Mouse (Mus musculus): ENCODE results near the gene Mthfd1l.
"Not testable (repeated sequence)": the region's sequence is repeated elsewhere in the genome, so short reads cannot be mapped to it uniquely, and the experiment has no call there.

Gene Mthfd1l

DNA sequence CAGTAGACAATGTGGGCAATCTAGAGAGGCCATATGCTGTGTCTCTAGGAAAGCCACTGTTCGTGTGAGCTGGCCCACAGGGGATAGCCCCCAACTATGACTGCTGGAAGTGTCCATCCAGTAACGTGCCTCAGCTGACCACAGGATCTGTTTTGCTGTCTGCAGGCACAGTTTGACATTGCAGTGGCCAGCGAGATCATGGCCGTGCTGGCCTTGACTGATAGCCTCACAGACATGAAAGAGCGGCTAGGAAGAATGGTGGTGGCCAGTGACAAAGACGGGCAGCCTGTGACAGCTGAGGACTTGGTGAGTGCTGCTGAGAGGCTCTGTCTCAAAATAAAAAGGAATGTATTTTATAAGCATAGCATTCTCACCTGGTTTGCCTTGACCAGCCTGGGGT lies 74.7 kb downstream of the Mthfd1l start:
- no peak for DNase-seq

DNA sequence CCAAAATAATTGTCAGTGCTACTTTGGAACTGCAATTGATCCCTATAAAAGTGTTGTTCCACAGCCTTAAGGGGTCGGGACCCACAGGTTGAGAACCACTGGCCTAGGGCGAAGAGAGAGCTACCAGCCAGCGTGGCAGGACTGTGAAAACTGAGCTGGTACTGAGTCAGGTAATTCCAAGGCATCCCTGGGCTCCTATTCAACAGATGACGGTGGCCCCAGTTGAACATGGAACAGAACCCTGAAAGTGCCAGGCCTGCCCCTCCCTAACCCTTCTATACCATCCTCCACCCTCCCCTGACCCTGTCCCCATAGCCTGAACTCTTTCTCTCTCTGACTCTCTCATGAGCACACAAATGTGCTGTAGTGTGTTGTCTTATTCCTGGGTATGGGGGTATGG lies 77.3 kb downstream of the Mthfd1l start:
- DNase-seq: no peak

DNA sequence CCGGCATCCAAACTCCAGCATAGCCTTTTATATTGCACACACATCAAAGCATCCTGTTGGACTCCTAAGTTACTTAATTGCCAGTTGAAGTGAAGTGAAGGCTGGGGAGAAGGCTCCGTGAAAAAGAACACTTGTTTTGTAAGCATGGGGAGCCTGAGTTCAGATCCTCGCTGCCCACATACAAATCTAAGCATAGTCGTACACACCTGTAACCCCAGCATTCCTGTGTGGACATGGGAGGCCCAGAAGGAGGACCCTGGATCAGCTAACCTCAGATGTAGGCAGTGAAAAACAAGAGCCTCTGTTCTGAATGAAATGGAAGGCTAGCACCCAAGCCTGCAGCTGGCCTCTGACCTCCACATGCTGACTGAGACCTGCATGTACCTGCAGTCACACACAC lies 79.8 kb downstream of the Mthfd1l start:
- DNase-seq: no peak

DNA sequence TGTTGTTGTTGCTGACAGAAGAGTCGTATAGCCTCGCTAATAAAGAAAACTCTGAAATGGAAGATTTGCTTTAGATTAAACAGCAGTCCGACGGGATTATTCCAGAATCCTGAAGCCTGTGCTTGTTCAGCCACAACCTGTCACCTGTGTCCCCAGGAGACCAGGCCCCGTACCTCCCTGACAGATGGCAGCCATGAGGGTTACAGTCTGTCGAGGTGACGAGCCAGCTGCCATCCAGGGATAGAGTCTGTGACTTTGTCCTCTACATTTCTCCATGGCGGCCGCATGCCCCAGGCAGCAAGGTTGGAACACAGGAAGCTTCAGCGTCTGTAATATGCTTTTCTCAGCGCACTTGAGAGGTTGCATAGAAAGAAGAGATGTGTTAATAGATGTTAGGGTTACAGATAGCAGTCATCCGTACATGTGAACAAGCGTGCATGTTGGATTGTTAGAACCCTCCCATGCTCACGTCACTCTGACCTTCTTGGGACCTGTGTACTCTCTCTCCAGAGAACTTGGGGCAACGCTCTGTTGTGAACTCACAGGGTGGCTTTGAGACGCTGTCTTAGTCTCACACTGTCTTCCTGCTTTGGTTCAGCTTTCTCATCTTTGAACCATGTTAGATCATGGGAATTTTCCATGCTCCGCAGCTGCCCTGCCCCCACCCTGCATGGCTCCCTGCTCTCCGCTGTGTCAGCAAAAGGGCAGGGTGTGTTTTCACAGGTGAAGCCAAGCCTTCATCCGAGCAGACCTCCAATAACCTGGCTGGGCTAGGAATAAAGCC lies 80.6 kb downstream of the Mthfd1l start:
- no peak for DNase-seq

DNA sequence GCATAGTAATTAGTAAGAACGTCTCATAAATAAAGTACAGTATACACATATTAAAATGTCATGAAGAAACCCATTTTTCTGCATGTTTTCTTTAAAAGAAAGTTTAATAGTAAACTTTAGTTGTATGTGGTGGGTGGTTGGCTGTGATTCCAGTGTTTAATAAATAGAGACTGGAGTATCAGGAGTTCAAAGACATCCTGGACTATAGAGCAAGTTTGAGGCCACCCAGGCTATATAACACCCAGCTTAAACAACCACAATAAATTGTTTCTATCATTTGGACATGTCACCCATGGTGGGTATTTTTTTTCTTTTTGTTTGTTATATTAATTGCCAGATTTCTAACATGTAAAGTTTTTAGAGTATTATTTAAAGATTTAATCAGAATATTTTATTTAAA lies 81.7 kb downstream of the Mthfd1l start:
- no peak for DNase-seq

DNA sequence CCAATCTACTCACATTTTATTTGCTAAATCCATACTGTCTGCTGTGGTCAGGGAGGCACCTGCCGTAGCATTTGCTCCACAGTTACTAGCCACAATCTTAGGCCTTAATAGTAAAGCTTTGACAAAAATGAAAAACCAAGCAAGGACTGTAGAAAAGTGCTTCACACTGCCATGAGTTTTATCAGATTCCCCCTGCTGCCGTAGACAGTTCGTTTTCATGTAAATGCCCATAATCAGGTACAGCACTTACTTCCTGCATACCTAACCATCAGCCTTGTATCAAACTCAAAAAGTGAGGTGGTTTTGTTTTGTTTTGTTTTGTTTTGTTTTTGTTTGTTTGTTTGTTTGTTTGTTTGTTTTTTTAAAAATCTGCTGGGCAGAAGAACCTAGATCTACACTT lies 84.5 kb downstream of the Mthfd1l start:
- no peak for DNase-seq

DNA sequence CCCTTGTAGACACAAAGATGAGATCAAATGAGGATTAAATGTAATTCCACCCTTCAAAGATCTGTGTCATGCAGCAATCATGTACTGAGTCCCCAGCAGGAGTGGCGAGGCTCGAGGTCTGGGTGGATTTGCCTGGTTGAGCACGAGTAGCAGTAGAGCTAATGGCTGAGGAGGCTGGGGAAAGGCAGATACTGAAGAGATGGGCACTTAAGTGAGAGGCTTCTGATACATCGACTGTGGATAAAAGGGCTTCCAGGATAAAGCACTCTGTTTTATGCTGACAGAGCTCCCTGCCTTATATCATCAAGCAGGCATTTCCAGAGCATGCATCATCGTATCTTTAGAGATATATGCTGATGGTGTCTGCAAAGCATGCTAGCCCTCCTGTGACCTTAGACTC lies 84.9 kb downstream of the Mthfd1l start:
- no peak for DNase-seq

DNA sequence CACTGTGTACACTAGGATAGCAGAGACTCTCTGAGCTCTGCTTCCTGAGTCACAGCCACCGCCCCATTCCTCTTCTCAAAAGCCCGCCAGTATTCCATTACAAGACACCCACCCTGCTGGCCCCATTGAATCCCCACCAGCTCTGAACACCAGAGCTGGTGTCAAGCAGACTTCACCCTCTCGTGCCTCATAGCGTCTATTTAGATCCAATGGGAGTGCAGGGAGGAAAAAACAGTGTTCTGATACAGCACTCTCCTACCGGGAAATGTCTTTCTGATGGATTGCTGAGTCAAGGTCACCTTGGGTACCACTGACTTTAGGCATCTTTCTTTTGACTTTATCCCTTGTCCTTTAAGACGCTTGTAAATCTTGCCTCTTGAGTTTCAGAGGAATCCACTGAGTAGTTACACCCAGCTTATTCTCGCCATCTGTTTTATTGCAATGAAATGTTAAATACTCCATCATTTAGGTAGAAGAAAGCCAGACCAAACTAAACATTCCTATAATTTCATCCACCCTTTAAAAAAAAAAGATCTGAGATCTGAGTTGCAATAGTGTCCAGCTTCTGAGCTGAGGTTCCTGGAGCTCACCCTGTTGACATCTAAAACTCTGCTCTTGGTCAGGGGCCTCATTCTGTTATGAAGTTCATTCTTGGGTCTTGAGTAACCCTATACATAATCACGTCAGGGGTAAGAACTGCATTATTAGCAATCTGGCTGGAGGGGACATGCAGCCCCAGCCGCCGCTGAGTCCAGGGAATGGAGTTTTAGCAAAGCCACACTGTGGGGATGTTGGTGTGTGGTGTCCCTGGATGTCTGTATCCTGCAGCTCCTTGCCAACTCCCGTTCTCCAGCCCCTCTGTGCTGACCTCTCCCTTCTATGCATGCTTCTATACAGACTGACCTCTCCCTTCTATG lies 88.4 kb downstream of the Mthfd1l start:
- no peak for DNase-seq

DNA sequence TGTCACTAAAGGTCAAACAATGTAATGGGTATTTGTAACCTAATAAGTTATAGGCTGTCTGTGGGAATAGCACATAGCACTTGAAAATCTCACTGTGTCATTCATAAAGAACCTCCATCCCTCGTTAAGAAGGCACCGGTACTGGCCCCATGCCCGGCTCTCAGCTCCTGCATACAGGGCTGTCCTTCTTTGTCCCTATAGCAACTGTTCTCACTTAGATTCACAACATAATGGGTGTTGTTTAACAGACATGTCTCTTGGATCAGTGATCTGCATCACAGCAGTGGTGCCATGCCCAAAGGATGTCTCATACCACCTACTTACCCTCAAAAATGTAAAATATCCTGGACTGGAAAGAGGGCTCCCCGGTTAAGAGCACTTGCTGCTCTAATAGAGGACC lies 90.6 kb downstream of the Mthfd1l start:
- DNase-seq: no peak

DNA sequence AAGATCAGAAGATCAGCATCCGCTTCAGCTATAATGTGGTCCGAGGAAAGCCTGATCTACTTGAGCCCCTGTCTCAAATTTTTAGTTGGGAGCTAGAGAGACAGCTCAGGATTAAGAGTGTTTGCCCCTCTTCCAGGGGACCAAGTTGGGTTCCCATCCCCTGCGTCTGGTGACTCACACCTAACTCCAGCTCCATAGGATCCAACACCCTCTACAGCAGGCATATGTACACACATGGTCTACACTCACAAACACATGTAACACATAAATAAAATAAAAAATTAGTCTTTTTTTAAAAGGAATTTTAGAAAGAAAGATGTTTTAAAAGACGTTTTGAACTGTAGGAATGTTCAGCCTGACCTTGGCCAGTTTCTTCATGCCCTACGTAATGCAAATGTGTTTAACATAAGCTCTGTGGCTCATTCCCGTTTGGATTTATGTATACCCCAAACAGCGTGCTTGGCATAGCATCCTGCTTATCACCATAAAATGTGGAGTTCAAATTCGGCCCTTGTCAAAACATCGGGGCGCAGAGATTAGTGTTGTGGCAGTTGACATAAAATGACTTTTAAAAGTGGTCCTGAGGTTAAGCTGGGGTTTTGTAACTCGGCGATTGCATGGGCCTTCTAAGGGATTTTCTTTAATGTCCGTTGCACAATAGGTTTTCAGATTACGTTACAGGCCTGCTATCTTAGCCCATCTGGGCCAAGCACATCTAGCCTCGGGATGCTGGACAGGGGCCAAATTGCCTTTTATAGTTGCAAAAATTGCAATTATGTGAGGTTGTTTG lies 92.6 kb downstream of the Mthfd1l start:
- DNase-seq: peak; percentile 29 to 51

DNA sequence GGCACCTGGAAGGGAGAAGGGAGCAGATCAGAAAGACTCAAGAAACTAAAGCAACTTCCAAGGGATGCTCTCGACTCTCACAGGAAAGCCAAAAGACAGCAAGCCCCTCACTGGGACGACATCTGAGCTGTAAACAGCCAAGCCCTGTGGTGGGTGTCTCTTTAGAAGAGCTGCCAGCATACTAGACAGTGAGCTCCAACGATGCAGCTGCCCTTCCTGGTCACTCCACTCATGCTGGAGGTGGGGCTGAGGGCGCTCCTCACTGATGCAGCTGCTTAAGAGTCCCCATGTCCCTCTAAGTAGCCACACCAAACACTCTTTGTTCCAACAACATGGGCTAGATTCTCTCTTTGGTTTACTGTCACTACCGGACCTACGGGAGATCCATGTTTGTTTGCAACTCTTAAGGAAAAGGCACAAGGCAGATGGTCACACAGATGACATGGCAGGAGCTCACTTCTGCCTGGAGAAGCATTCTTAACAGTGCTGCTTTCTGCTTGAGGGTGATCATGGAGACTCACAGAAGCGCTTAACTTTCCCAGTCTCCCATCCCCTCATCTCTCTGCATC lies 96.4 kb downstream of the Mthfd1l start:
- DNase-seq: peak in 1 of 2 experiments; percentile 48

DNA sequence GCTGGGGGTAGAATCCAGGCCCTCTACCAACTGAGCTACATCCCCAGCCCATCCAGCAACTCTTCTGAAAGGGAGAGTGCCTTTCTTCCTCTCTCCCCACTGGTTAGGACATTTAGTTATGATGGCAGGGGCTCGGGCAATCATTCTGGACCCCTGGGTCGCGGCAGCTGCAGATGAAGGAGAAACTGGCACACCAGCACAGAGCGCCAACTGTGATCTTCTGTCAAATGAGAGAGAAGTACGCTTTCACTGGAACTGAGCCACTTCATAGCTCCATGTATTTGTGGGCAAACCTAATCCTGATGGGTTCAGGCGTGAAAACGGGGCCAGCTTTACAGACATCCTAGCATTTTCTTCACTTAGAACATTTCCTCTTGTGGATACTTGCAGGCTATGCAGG lies 97.1 kb downstream of the Mthfd1l start:
- no peak for DNase-seq

DNA sequence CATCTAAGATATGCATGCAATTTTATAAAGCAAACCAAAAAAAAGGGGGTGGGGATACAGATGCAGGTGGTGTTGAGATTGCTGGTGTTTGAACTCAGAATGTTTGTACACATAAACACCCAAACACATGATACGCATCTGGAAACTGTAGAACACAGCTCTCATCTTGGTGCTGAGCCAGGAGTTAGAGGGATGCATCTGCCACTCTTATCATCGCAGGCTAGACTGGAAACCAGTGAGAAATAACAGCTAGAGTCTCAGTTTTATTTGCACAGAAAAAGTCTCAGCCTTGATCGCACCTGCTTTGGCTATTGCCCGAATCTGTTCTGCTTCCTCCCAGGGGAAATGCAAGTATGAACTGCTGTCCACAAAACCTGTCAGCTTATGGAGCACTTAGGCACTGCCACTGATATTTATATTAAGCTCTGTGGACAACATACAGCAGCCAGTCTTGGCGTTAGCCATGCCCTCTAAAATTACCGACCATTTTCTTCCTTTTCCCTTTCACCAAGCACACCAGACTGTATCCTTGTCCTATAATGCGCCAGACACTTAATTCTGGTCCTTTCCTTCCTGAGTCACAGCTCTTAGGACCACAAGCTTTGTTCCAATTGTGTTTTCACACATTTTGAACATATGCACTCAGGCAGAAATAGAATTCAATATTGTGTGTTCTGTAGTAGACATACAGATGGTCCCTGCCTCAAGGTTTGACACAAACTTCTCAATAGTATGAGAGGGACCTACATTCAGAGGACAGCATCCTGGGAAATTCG lies 98.3 kb downstream of the Mthfd1l start:
- no peak for DNase-seq

DNA sequence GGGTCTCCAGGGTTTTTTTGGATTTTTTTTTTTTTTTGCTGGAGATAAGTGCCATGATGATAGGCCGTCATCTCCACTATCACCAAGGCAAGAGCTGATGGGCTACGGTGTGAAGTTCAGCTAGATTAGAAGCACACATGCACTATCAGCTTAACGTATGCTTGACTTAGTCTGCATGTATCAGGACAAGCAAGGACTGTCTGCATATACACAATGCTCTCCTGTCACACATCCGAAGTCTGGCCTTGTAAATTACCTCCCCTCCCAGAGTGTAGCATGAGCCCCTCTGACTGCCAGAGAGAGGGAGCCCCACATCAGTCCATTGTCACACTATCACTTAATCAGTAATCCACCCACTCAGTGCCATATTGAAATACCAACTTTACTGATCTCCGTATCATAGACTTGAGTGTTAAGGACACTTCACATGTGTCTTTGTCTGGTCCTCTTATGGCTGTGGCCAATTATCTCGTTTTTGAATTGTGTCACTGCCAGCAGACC lies 99.0 kb downstream of the Mthfd1l start:
- DNase-seq: no peak

DNA sequence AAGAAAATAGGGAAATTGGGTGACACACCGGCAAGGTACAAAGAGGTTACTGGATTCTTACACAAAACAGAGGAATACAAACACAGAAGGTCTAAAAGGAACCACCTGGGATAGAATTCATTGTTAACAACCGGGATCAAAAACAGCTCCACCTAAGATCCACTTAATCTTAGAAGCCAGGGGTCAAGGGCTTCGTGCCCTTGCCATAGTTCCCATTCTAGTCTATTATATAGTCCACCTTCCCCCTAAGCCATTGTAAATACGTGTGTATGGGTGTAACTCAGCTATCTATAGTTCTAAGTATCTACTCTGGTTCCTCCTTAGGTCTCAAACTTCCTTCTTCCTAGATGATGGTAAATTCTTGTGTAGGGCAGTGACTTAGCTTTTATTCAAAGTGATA lies 99.6 kb downstream of the Mthfd1l start:
- DNase-seq: not testable (repeated sequence)

DNA sequence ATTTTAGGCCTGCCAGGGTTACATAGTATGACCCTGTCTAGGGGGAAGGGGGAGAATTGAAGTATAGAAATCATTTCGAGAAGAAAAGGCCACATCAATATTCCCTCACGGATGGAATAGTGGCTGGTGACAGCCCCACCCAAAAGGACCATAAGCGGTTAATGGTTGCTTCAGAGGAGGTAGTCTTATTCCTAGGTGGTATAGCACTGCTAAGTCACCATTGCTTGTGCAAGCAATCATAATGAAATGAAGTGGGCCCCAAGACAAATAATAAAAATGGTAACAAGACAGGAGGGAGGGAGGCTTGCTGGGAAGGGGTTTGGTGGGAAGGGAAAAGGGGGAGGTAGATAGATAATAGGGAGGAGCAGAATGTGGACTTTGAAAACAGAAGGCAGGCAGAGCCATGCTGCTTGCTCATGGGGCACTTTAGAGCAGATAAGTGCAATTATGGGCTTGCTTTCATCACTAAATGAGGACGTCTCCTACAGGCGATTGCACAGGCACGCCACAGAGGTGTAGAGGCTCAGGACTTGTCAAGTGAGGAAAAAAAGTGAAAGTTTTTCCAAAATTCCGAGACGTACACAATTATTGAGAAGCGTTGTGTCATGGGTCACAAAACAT lies 105.4 kb downstream of the Mthfd1l start:
- no peak for DNase-seq

DNA sequence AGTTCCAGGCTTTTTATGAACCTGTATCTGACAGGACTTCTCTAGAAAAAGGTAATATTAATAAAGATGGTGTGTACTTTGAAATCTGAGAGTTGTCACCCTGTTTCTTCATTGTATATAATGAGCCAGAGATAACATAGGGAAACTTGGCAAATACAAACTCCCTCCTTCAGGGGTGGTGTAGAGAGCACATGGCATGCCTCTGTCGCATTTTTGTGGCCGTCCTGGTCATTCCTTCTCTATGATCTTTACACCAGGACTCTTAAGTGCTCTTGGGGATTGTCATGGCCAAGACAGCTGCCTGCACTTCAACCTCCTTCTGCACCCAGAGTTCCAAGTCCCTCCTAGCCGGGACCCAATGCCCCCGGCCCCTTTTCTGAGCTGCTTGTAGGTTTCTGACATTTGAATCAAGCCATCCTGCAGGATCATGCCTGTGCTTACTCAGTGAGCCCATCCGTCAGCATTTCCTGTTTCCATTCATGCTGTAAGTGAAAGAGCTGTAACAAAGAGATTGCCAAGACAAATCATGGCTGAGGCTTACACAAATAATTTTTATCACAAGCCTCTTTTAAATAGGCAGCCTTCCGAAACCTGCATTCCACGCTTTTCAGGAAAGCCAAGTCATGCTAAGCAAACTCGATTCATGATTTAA lies 106.2 kb downstream of the Mthfd1l start:
- DNase-seq: peak; percentile 31 to 46

DNA sequence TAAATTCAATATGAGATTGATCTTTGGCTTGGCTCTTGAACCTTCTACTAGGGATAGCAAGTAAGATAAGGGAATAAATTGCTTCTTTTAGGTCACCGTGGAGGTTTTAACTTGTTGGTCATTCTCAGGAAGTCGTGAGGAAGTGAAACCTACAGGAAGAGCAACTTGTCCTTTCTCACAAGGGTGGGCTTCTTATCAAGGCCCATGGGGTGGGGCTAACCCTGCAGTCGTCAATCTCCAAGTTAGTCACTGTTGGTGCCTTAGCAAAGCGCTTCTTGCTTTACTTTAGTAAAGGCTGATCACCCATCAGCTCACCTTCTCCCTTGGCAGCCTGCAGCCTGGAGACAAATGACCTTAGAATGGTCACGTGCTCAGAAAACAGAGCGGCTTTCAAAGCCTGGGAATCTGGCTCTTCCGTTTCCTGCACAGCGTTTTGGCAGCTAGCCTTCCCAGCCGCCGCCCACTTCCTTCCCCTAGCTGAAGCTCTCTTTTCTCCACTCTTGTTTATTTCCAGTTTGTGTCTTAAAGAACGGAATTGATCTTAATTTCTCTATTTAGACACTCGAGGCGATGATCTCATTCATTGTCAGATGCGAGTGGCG lies 106.8 kb downstream of the Mthfd1l start:
- DNase-seq: peak; percentile 83 to 90

DNA sequence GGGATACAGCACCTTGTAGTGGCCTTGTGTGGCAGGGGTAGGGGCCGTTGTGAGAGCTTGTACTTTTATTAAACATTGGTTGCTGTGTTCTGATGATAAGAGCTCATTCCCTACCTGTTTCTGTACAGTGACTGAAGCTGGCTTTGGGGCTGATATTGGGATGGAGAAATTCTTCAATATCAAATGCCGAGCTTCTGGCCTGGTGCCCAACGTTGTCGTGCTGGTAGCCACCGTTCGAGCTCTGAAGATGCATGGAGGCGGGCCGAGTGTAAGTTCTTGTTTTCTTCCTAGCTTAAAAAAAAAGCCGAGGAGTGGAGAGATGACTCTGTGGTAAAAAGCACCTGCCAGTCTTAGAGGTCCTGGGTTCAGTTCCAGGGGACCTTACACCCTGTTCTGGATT lies 110.7 kb downstream of the Mthfd1l start:
- DNase-seq: no peak

DNA sequence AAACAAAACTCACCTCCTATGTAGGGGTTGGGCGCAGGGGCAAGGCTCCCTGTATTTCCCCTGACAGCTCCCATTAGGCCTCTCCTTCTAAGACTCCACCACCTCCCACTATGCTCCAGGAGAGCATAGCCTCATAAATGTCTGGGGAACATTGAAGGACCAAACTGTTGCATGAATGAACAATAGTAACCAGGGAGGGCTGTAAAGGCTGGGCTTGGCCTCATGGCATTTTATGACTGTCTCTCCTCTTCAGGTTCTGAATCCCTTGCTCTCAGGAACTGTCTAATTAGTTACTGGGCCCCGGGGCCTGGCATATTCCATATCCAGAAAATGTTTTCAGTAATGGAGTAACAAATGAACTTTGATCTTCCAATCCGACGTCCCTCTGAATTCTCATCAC lies 112.0 kb downstream of the Mthfd1l start:
- DNase-seq: no peak
